ENCODE assay signal across 17 mouse cellular contexts in the genomic region with DNA sequence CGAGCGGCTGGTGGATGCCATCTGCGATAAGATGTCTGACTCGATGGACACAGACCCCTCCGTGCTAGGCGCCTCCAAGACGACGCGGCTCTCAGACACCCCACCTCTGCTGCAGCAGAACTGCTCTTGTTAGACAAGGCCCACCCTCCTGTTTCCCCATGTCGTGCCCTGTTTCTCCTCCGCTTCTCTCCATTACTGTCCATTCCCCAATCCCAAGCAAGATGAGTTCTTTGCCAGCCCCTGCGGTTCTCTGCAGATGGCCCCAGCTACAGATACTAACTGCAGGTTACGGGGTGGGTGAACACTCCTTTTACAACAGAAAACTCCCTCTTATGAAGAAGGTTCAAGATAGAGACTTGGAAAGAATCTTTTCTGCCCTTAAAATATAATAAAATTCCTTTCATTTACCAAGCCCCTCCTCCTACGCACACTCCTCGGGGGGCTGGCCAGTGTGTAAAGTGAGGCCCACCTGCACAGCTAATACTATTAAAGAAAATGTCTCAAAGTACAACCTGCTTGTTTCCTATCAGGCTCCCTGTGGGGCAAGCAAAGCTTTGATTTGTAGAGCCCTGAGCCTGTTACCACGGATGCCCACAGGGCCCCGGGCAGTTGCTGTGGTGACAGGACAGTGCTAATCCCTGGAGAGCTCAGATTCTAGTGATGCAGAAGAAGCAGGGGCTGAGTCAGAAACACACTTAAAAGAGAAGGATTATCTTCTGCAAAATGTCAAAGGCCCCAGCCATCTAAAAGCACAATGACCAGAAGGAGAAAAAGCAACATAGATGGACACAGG. TPM values are rescaled to one million over a fixed set of nuclear protein-coding genes. Genes with fewer than 3 reads are reported as not detected.
DNase-seq lines count a peak whose midpoint lies in the region; ATAC-seq and TF ChIP-seq lines count a peak whose summit lies in the region.
"Had no signal": no experiment of that assay in that cellular context is flagged by ENCODE, and none has a peak within 500 bp of the region (broad histone marks: within the 10 kb centered on the region; RNA-seq: fewer than 3 reads in every experiment).

No protein-coding gene starts in this region.

- no peaks in the 10 kb centered on the region for H3K9me3 ChIP-seq in embryonic facial prominence, embryonic 14.5 days (ENCODE audit: control insufficient read depth, low read length)
- no peaks in the 10 kb centered on the region for H3K9me3 ChIP-seq in midbrain, embryonic 16.5 days (replicated peaks; ENCODE audit: control insufficient read depth, low read length, poor library complexity, severe bottlenecking)
- H3K9me3 ChIP-seq: embryonic facial prominence, embryonic 15.5 days; hindbrain, embryonic 15.5 days had no signal

- ATAC-seq in embryonic facial prominence, embryonic 14.5 days (ENCODE audit: low read depth): peak; percentile 48; the same call in 1 of the 2 replicates
- ATAC-seq in midbrain, embryonic 16.5 days: peak; percentile 64; the same call in 1 of the 2 replicates
- ATAC-seq in monocyte, adult 5-6 weeks (replicated peaks; ENCODE audit: insufficient number of reproducible peaks, low FRiP score, low TSS enrichment, poor library complexity, severe bottlenecking): no peak

- DNase-seq in adrenal gland, postnatal 14 days: peak; percentile 7
- no peak for DNase-seq in adrenal gland, adult 18-20 months (ENCODE audit: low spot score in 2 of 2)
- DNase-seq in heart, adult 11 months: peak; percentile 80
- no peak for DNase-seq in heart, postnatal 4 days
- peak; percentile 19 for DNase-seq in embryonic facial prominence, embryonic 14.5 days (ENCODE audit: low spot score)
- no peak for DNase-seq in layer of hippocampus, adult 2 months (ENCODE audit: low spot score in 2 of 2)
- DNase-seq: kidney, adult 11 months; kidney, postnatal 14 days; layer of hippocampus, adult 9-11 months; liver; lung, adult 2 months; right cerebral cortex, postnatal 25 days; thymus, postnatal 4 days had no signal

- WGBS in embryonic facial prominence, embryonic 14.5 days: 77% methylated on average over 17 of the region's 17 CpGs
- WGBS in midbrain, embryonic 16.5 days: 40% methylated on average over 17 of the region's 17 CpGs

- H3K4me2 ChIP-seq in embryonic facial prominence, embryonic 14.5 days (ENCODE audit: low read depth, low read length): no peak overlapping the region
- H3K4me2 ChIP-seq in midbrain, embryonic 16.5 days (ENCODE audit: low read length): no peak overlapping the region
- H3K4me2 ChIP-seq: embryonic facial prominence, embryonic 15.5 days; hindbrain, embryonic 15.5 days had no signal

- no peak overlapping the region for H3K27ac ChIP-seq in embryonic facial prominence, embryonic 14.5 days (replicated peaks; ENCODE audit: low read depth, low read length)
- H3K27ac ChIP-seq in midbrain, embryonic 16.5 days (ENCODE audit: low read length): no peak overlapping the region
- H3K27ac ChIP-seq in layer of hippocampus, adult 2 months: no peak overlapping the region
- H3K27ac ChIP-seq: embryonic facial prominence, embryonic 15.5 days; hindbrain, embryonic 15.5 days had no signal

- no peaks in the 10 kb centered on the region for H3K27me3 ChIP-seq in embryonic facial prominence, embryonic 14.5 days (replicated peaks; ENCODE audit: control insufficient read depth, insufficient read depth, low read length)
- H3K27me3 ChIP-seq in midbrain, embryonic 16.5 days (ENCODE audit: control insufficient read depth, insufficient read depth, low read depth, low read length): no peaks in the 10 kb centered on the region; the same call in 1 of the 2 replicates
- H3K27me3 ChIP-seq: embryonic facial prominence, embryonic 15.5 days; hindbrain, embryonic 15.5 days had no signal

- 0 out of 2 replicates have a peak, but pooled peaks cover 3% of the 10 kb centered on the region for H3K4me1 ChIP-seq in embryonic facial prominence, embryonic 14.5 days (ENCODE audit: control insufficient read depth, insufficient read depth, low read length)
- peaks cover 12% of the 10 kb centered on the region for H3K4me1 ChIP-seq in midbrain, embryonic 16.5 days (ENCODE audit: control insufficient read depth, insufficient read depth, low read length)

- no peaks in the 10 kb centered on the region for H3K36me3 ChIP-seq in embryonic facial prominence, embryonic 14.5 days (ENCODE audit: control insufficient read depth, insufficient read depth, low read length)
- no peaks in the 10 kb centered on the region for H3K36me3 ChIP-seq in midbrain, embryonic 16.5 days (ENCODE audit: control insufficient read depth, insufficient read depth, low read length)
- H3K36me3 ChIP-seq: embryonic facial prominence, embryonic 15.5 days; hindbrain, embryonic 15.5 days had no signal

- no peak overlapping the region for H3K9ac ChIP-seq in embryonic facial prominence, embryonic 14.5 days (ENCODE audit: low read depth, low read length)
- no peak overlapping the region for H3K9ac ChIP-seq in midbrain, embryonic 16.5 days (ENCODE audit: low read depth, low read length)
- H3K9ac ChIP-seq: embryonic facial prominence, embryonic 15.5 days; hindbrain, embryonic 15.5 days had no signal

- no peak for TF ChIP-seq CTCF in layer of hippocampus, adult 2 months (conservative IDR thresholded peaks at IDR 0.05)

- no peak overlapping the region for H3K4me3 ChIP-seq in embryonic facial prominence, embryonic 14.5 days (ENCODE audit: low read depth, low read length)
- H3K4me3 ChIP-seq in midbrain, embryonic 16.5 days (ENCODE audit: low read depth, low read length): no peak overlapping the region
- H3K4me3 ChIP-seq in layer of hippocampus, adult 2 months: no peak overlapping the region
- H3K4me3 ChIP-seq: embryonic facial prominence, embryonic 15.5 days; hindbrain, embryonic 15.5 days had no signal

RNA-seq across cellular contexts. Expression of gene Nrd1, which starts 59.6 kb away (rescaled TPM):
- 105 and 108 TPM in 2 replicates for total RNA-seq in adrenal gland, postnatal 14 days (2021)
- 100 to 1,000 TPM; 109 to 123 TPM for total RNA-seq in adrenal gland, adult 18-20 months (2021)
- total RNA-seq in heart, postnatal 4 days (2021): 10 to 100 TPM; 86.6 to 98.9 TPM
- polyA plus RNA-seq in embryonic facial prominence, embryonic 14.5 days (2014; fragmentation: Nextera tagmentation; extraction: Ambion mirVana): 54.3 and 58.1 TPM in 2 replicates
- 73.6 and 83.2 TPM in 2 replicates for polyA plus RNA-seq in midbrain, embryonic 16.5 days (2015; fragmentation: Nextera tagmentation; extraction: Ambion mirVana)
- 100 to 1,000 TPM; 121 to 130 TPM for total RNA-seq in layer of hippocampus, adult 2 months (2021)
- 111 to 143 TPM (median 130 TPM) in 3 replicates for total RNA-seq in monocyte, adult 5-6 weeks (2017)

Comparison
In these comparisons a context has a peak if more than half of its experiments do, and no peak if none do; other contexts are left out.
1. DNase-seq: peak in adrenal gland, postnatal 14 days (single experiment), heart, adult 11 months (single experiment) and embryonic facial prominence, embryonic 14.5 days (single experiment); none in adrenal gland, adult 18-20 months (0 of 2), heart, postnatal 4 days (single experiment) and layer of hippocampus, adult 2 months (0 of 2).